Mouse (Mus musculus): ENCODE data around the gene Med6. TPM values are rescaled to one million over a fixed set of nuclear protein-coding genes. Genes with fewer than 3 reads are reported as not detected.

Gene Med6
- polyA plus RNA-seq, 1 experiment from 2014 or later = 45.7 TPM

Other genes with a start within 250 kb of the Med6 start
- gene Gm4787, start 215.5 kb downstream of the Med6 start, polyA plus RNA-seq (2014; fragmentation: Nextera tagmentation; extraction: Ambion mirVana) = 0.37 and 0.58 TPM in 2 replicates
- gene Adam4, start 173.1 kb downstream of the Med6 start, polyA plus RNA-seq (2014; fragmentation: Nextera tagmentation; extraction: Ambion mirVana) = 0.27 and 0.41 TPM in 2 replicates
- gene Cox16, start 109.9 kb downstream of the Med6 start, polyA plus RNA-seq (2014; fragmentation: Nextera tagmentation; extraction: Ambion mirVana) = 117 and 136 TPM in 2 replicates
- 41.7 and 42.0 TPM in 2 replicates for gene Gm20498, start 62.1 kb downstream of the Med6 start, polyA plus RNA-seq (2014; fragmentation: Nextera tagmentation; extraction: Ambion mirVana)
- 32.0 and 37.6 TPM in 2 replicates for gene Synj2bp, start 62.1 kb downstream of the Med6 start, polyA plus RNA-seq (2014; fragmentation: Nextera tagmentation; extraction: Ambion mirVana)
- gene Adam21, start 26.5 kb downstream of the Med6 start, polyA plus RNA-seq (2014; fragmentation: Nextera tagmentation; extraction: Ambion mirVana) = 0.90 and 1.1 TPM in 2 replicates
- gene Ttc9, start 36.2 kb upstream of the Med6 start, polyA plus RNA-seq (2014; fragmentation: Nextera tagmentation; extraction: Ambion mirVana) = 13.0 and 17.5 TPM in 2 replicates
- gene Map3k9, start 186.2 kb upstream of the Med6 start, polyA plus RNA-seq (2014; fragmentation: Nextera tagmentation; extraction: Ambion mirVana) = 13.3 and 14.7 TPM in 2 replicates

Data from hindbrain, embryonic 14.5 days (tissue).